Comparison of ENCODE assay signal across 12 mouse cellular contexts in the genomic region with DNA sequence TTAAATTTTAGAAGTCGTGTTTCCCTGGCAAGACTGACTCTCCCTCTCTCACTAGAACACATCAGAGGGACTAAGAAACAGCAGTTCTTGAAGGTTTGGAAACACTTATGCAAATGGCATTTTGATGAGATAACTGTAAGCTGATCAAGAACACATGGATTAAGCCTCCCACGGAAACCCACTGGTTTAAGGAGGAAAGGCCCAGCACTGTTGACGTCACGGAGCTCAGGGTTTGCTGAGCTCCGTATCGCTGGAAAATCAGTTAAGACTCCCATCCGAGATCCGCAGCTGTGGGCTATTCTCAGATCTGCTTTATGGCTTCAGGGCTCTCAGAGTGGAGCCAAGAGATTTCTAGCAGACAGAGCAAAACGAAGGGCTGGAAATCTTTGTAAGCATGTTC.
DNase-seq lines count a peak whose midpoint lies in the region; ATAC-seq lines count a peak whose summit lies in the region.
"Had no signal": no experiment of that assay in that cellular context is flagged by ENCODE, and none has a peak within 500 bp of the region (broad histone marks: within the 10 kb centered on the region; RNA-seq: fewer than 3 reads in every experiment).

No protein-coding gene starts in this region.

- intact Hi-C loops in left cerebral cortex, postnatal 36 days (cut with DNase I): no loop called here

- H3K4me3 ChIP-seq in forebrain, embryonic 13.5 days: no peak overlapping the region
- H3K4me3 ChIP-seq: intestine, embryonic 15.5 days; neural tube, embryonic 13.5 days had no signal

- H3K9me3 ChIP-seq in forebrain, embryonic 13.5 days (replicated peaks): no peaks in the 10 kb centered on the region
- H3K9me3 ChIP-seq: intestine, embryonic 15.5 days had no signal

- no peak overlapping the region for H3K4me2 ChIP-seq in forebrain, embryonic 13.5 days
- H3K4me2 ChIP-seq: intestine, embryonic 15.5 days; neural tube, embryonic 13.5 days had no signal

- no peaks in the 10 kb centered on the region for H3K36me3 ChIP-seq in forebrain, embryonic 13.5 days (ENCODE audit: poor library complexity, severe bottlenecking)
- H3K36me3 ChIP-seq: intestine, embryonic 15.5 days; neural tube, embryonic 13.5 days had no signal

- no peaks in the 10 kb centered on the region for H3K27me3 ChIP-seq in forebrain, embryonic 13.5 days
- H3K27me3 ChIP-seq: intestine, embryonic 15.5 days; neural tube, embryonic 13.5 days had no signal

- H3K9ac ChIP-seq in forebrain, embryonic 13.5 days: no peak overlapping the region
- H3K9ac ChIP-seq: intestine, embryonic 15.5 days; neural tube, embryonic 13.5 days had no signal

- no peak for ATAC-seq in forebrain, embryonic 13.5 days
- no peak for ATAC-seq in CD4-positive, CD25-positive, alpha-beta regulatory T cell, adult 4 months
- ATAC-seq: intestine, embryonic 15.5 days had no signal

- 75% methylated on average over 9 of the region's 9 CpGs for WGBS in forebrain, embryonic 13.5 days

- H3K27ac ChIP-seq in forebrain, embryonic 13.5 days: no peak overlapping the region
- H3K27ac ChIP-seq: intestine, embryonic 15.5 days; macrophage; neural tube, embryonic 13.5 days had no signal

- H3K4me1 ChIP-seq in forebrain, embryonic 13.5 days: no peaks in the 10 kb centered on the region
- H3K4me1 ChIP-seq: intestine, embryonic 15.5 days; neural tube, embryonic 13.5 days had no signal

- peak; percentile 22 for DNase-seq in embryo, embryonic 10.5 days (ENCODE audit: low spot score)
- no peak for DNase-seq in embryo, embryonic 9.5 days (ENCODE audit: extremely low spot score)
- DNase-seq in urinary bladder, postnatal 14 days (ENCODE audit: low spot score): peak; percentile 40
- no peak for DNase-seq in urinary bladder, postnatal 4 days (ENCODE audit: low spot score in 2 of 2)
- DNase-seq in left cerebral cortex, postnatal 36 days (ENCODE audit: low spot score in 2 of 2): peak; percentile 7
- no peak for DNase-seq in thymus, adult 18-20 months
- DNase-seq: cerebellum, postnatal 25 days had no signal

Comparison
In these comparisons a context has a peak if more than half of its experiments do, and no peak if none do; other contexts are left out.
1. DNase-seq: peak in embryo, embryonic 10.5 days (single experiment), urinary bladder, postnatal 14 days (single experiment) and left cerebral cortex, postnatal 36 days (2 of 2); none in embryo, embryonic 9.5 days (single experiment), urinary bladder, postnatal 4 days (0 of 2) and thymus, adult 18-20 months (0 of 2).